Mouse (Mus musculus) right cerebral cortex, postnatal 4 days (tissue): ENCODE measurements around the gene Ccdc9b.

Experiments
- DNase-seq: peaks from one replicate; pipeline ENCODE4 v3.0.0-alpha.2; 2022

Ccdc9b gene

DNA sequence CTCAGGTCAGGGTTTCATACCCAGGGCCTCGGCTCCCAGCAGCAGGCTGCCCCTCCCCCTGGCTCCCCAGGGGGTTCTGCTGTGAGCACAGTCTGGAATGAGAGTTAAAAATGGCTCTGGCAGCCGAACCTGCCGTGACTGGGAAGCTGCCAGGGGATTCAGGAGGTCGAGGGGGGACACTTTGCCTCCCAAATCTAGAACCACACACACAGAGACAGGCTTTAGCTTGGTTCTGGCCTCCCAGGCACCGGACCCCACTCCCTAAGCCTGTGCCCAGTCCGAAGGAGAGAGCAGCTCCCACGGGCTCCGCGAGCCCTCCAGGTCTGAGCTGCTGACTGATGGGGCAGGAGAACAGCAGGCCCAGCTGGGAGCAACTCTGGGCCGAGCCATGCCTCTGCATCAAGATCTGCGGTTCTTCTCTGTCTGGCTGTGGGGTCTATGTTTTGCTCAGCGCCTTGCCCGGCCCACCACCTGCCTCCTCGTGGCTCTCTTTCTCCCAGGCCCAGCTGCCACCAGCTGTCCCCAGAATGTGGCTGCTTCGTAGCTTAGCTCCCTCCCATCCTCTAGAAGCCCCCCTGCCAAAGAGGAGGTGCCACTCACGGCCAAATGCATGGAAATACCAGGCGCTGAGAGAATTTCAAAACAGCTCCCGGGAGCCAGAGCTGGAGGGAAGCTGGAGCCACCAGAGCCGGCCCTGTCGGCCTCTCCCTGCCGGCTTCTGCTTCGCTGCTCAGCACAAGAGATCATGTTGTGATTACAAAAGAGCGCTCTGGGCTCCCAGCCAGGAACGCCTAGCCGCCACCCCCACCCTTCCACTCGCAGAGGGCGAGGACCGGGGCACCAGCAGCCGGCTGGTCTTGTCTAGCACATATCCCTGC is at the start of gene Ccdc9b:
Gene Ccdc9b, minus strand, starts transcription at position 756 of the 878 bp plus-strand sequence.
- peak; percentile 81 for DNase-seq

DNA sequence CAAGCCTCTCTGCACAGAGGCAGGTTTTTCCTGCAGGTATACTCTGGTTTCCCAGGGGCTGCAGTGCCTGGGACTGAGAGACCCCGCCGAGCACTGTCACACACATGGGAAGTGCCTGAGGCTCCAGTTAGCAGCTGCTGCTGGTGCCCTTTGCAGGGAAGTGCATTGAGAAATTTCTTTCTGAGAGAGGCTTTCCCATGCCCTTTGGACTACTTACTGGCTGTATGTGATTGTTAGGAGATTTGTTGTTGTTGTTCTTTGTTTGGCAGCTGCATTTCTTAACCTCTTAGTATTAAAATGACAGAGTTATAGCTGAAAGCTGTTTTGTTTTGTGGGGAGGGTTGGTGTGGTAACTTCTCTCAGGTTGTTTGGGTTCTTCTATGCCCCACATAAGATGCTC is 48.4 kb upstream of the Ccdc9b start:
- no peak for DNase-seq

DNA sequence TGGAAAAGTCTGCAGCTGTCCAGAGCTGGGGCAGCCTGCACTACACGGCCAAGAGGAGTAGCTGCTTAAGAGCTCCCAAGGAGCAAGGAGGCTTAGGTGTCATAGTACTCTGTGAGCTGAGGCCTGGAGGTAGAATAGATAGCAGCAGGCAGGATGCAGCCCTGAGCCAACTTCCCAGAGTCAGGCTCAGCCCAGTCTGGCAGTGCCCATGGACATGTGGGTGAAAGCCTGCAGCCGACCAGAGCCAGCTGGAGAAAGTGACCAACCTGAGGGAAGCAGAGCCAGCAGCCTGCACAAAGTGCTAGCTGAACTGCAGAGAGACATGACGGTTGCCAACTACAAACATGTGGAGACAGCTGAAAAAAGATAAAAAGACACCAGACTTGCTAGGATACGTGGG is 44.4 kb upstream of the Ccdc9b start:
- DNase-seq = no peak

- DNase-seq = no peak
Measured at GRCm38 (mm10) chr2:118805756-118806155, 43.3 kb upstream of the Ccdc9b start.

- no peak for DNase-seq
Measured at GRCm38 (mm10) chr2:118805137-118805536, 42.7 kb upstream of the Ccdc9b start.

- DNase-seq = no peak
Measured at GRCm38 (mm10) chr2:118804474-118804873, 42.0 kb upstream of the Ccdc9b start.

DNA sequence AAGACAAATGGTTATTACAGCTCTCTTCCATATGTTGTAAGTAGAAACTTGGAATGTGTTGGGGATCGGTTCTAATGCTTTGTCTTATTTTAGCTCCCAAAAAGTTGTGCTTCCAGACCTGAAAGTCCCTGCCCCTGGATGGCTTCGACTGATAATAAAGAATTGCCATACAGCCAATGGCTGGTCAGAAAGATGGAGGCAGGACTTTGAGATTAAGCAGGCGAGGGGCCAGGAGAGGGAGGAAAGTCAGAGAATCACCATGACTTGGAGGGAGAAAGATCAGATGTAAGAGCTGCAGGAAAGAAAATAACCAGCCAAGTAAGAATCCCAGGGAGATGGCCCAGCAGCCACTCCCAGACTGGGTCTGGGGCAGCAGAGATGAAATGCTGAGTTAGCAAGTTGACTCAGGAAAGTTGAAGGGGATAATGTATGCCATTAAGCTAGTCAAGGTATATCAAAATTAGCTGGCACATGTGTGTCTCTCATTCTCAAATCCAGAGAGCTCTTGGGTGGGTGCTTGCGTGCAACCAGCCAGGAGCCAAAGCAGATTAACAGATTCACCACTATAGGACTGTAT is 40.2 kb upstream of the Ccdc9b start:
- DNase-seq = no peak

DNA sequence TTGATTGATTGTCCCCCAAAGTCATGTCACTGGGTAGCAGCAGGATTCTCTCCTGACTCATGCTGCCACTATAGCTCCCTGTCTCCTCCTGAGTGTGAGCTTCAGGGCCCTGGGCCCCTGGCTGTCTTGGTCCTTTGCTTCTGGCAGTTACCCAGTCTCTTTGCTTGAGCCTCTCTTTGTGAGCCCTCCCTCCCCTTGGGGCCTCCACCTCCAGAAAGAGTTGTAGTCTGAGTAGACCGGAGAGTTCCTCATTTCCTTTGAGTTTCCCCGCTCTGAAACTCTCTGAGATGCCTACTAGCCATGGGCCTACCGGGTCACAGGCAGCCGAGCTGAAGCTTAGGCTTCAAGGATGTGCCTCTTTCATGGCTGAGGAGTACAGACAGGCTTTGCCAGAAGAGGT is 31.2 kb upstream of the Ccdc9b start:
- DNase-seq = no peak

DNA sequence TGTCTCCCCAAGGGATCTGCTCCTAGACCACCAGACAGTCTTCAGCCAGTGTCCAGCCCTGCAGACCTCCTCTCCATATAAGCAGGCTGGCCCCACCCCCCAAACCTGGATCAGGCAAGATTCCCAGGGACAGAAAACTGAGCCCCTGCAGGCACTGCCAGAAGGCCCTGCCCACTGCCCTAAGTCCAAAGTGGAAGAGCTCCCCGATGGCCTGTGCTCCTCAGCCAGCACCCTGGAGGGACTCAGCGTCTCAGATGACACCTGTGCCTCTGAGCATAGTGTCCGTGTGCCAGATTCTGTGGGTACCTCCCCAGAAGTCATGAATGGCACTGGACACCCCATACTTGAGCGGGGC is 29.8 kb upstream of the Ccdc9b start:
- DNase-seq = no peak

GRCm38 (mm10) chr2:118791591-118792258 is 29.3 kb upstream of the Ccdc9b start:
- DNase-seq = no peak

DNA sequence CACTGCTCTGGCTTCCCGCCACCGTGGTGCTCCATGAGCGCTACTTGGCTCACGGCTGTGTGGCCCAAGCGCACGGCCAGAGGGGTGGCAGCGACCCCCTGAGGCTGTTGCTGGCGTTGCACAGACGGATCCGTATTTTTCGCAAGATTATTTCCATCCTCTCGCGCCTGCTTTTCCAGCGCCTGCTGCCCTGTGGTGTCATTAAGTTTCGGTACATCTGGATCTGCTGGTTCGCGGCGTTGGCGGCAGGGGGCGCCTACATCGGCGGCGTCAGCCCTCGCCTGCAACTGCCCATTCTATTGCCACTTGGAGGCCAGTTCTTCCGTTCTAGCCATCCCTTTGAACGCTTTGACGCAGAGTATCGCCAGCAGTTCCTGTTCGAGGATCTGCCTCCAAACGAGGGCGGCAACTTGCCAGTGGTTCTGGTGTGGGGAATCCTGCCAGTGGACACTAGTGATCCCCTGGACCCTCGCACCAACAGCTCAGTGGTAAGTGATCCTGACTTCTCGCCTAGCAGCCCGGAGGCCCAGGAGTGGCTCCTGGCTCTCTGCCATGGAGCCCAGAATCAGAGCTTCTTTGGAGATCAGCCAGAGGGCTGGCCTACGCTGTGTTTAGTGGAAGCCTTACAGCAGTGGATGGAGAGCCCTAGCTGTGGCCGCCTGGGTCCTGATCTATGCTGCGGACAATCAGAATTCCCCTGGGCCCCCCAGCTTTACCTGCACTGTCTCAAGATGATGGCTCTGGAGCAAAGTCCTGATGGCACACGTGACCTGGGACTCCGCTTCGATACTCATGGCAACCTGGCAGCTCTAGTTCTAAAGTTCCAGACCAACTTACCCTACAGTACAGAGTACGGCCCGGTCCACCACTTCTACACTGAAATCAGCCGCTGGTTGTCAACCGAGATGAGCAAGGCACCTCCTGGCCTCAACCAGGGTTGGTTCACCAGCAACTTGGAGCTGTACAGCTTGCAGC is 28.4 kb upstream of the Ccdc9b start:
- peak; percentile 68 for DNase-seq

DNA sequence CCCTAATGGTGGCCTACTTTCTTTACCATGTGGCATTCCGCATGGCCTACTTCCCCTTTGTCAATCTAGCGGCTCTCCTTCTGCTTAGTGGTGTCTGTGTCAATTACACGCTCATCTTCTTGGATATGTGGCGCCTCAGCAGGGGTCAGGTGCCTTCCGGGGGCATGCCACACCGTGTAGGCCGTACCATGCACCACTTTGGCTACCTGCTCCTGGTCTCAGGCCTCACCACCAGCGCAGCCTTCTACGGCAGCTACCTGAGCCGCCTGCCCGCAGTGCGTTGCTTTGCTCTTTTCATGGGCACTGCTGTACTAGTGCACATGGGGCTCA is 27.7 kb upstream of the Ccdc9b start:
- no peak for DNase-seq

- DNase-seq = no peak
Measured at GRCm38 (mm10) chr2:118789501-118789900, 27.0 kb upstream of the Ccdc9b start.

DNA sequence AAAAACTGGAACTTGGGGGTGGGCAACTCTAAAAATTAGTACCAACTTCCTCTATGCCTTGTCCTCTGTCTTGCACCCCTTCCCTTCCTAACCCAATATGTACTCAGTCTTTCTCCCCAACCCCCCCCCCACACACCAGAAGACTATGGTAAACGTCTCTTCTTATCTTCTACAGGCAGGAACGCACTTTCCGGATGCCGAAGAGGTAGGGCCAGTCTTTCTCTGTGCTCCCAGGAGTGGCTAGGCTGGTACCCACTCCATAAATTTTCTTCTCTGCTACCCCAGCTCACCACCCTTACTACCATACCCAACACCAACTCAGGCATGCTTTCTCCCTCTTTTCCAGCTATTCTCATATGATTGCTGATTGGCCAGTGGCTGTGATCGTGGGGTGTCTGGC is 24.1 kb upstream of the Ccdc9b start:
- DNase-seq = no peak

- DNase-seq = no peak
Measured at GRCm38 (mm10) chr2:118783663-118784062, 21.2 kb upstream of the Ccdc9b start.

DNA sequence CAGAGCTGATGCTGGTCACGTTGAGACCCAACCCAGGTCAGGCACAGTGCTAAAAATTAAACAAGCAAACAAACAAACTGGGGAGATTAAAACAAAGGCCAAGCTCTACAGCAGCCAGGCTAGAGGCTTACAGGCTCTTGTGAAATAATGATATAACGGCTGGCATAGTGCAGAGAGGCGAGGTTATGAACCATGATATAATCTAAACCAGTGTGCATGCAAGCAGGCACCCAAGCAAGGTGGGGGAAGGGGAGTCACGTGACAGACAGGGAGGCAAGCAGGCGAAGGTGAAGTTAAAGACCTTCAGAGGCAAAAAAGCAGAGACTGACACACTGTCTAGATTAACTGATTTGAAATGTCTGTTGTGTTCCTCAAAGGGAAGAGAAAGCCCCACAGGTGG is 20.6 kb upstream of the Ccdc9b start:
- DNase-seq = no peak

DNA sequence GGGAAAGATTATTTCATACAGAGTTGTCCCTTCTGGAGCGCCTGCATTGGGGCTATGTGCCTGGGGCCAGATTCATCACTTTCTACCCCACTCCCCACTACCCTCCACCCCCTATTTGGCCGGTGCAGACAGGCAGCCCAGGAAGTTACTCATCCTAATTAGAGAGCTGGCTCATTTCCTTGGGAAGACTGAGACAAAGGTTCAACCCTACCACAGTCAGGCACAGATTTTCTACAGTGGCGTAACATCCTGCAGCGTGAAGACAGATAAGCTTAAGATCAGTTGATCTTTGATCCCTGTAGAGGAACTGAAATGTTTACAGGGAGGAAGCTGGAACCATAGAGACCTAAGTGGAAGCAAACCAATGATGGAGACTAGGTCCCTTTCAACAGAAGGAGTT is 19.8 kb upstream of the Ccdc9b start:
- DNase-seq = no peak

DNA sequence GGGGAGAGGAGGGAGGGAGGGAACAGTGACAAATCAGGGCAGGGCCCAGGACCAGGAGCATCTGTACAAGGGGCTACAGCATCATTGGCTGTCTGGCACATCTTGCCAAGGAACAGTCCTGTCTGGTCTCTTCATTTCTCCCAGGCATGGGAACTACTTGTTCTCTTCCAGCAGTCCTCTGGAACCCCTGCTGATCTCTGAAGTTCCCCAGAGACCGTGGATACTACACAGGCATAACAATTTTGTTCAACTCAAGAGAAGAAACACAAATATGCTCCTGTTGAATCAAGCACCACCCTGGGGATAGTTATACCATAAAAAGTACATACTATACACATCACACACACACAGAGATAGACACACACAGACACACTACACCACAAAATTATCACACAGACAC is 18.7 kb upstream of the Ccdc9b start:
- no peak for DNase-seq

DNA sequence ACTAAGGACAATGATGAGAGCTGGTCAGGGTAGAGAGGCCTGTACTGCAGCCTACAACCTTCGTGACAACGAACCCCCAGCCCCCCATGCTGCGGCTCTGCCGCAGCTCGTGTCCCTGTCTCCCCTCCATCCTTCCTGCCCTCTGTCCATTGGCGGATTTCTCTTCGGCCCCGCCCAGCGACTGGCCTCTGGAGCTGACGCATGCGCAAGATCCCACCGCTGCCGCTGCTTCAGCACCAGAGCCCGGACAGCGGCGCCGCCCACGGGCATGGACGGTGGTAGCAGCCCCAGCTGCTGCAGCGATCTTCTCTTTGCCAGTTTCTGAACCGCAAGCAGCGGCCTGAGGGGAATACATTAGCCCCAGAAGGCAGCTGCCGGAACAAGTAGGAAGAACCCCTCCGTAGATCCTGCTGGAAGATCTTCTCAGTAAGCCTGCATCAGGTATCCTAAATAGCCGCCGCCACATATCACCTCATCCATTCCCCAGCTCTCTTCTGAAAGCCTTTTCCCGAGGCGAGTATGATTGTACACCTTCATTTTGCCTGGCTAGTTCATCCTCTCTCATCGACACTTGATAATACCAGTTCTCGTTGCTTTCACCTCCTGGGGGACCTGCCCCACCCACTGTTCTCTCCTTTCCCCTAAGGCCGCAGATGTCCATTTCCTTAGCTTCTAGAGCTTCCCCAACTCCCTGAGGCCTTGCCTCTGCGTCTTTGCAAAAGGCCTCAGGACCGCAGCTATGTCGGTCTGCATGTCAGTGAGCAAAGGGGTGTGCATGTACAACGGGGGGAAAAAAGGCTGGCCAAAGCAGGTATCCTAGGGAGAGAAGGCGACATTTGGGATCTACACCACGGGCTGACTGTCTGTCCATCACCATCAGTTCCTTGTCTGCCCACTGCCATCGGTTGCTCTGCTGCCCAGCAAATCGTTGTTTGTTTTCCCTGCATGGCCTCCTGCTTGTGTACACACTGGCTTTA is 17.3 kb upstream of the Ccdc9b start, which contains the start of gene Disp2:
Gene Disp2, plus strand, starts transcription at position 216 of the 977 bp plus-strand sequence.
- DNase-seq = peak; percentile 93

GRCm38 (mm10) chr2:118779065-118779464 is 16.6 kb upstream of the Ccdc9b start:
- DNase-seq = no peak

GRCm38 (mm10) chr2:118778418-118778817 is 16.0 kb upstream of the Ccdc9b start:
- no peak for DNase-seq

DNA sequence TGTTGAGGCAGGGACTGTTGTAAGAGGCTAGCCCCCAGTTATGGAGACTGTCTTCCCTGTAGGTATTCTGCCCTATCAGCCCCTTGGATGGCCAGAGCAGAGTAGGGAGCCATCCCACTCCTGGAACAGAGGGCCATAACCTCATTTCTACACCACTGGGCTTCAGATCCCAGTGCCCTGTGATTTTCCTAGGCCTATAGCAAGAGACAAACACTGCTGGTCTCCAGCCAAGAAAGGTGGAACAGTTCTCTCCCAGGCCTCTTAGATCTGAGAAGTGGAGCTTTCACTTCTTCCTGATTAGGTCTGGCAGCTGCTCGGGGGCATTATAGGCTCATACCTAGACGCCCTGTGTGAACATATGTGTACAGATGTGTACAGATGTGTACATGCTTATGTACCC is 13.8 kb upstream of the Ccdc9b start:
- no peak for DNase-seq
